Mouse (Mus musculus): ENCODE results near the gene Capn12. TPM values are rescaled to one million over a fixed set of nuclear protein-coding genes. Genes with fewer than 3 reads are reported as not detected.
A peak's percentile ranks its signal among the peaks of the same experiment; 100 is the strongest.

Gene Capn12
- total RNA-seq, 1 experiment: 2.1 TPM

DNA sequence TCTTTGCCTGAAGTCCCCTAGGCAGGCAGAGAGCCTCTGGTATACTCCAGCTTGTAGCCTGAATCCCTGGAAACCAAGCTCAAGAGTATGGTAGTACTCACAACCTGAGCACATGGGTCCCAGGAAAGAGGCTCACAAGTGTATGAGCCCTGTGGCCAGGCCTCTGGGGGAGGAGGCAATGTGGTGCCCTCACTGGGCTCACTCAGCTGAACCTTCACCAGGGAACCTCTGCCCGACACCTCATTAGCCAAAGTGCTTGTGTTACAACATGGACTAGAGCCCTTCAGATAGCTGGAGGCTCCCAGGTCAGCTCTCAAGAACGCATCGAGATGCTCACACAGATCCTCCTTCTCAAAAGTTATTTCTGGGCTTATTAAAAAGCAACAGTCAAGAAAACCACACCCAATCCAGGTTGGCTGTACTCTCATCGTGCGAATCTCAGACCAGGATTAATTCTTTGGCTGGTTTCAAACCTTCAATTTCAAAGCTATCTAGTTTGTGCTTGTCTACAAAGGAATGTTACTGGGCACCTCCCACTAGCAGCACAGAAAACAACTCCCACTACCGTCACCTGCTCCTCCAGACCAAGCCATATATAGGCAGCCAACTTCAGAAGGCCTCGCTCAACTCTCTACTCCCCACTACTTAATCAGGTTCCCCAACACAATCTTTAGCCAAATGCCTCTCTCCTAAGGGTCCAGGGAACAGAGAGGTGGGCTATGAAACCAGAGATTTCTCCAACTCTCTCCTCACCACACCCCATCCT is 58.4 kb downstream of the Capn12 start:
- no peak overlapping the region for H3K9ac ChIP-seq (ENCODE audit: insufficient read depth, low read depth, low read length, poor library complexity, severe bottlenecking)

GRCm38 (mm10) chr7:28941129-28941528 is 59.9 kb downstream of the Capn12 start:
- Histone ChIP-seq H3K9me3 (ENCODE audit: control insufficient read depth, insufficient read depth, low read depth, low read length) (no peaks in the 10 kb centered on the region), H3K36me3 (ENCODE audit: control insufficient read depth, insufficient read depth, low read length, poor library complexity, severe bottlenecking) (peaks cover 16% of the 10 kb centered on the region), H3K9ac (ENCODE audit: insufficient read depth, low read depth, low read length, poor library complexity, severe bottlenecking) (no peak overlapping the region), H3K27ac (ENCODE audit: insufficient read depth, low read depth, low read length, poor library complexity, severe bottlenecking) (peak overlapping the region; percentile 42; the same call in 1 of the 2 replicates), H3K4me3 (ENCODE audit: insufficient read depth in 1 of 2, low read depth in 1 of 2, low read length in 2 of 2, poor library complexity in 1 of 2, severe bottlenecking in 1 of 2) (no peak overlapping the region), H3K4me1 (ENCODE audit: control insufficient read depth in 2 of 2, insufficient read depth in 2 of 2, low read length in 2 of 2, poor library complexity in 1 of 2) (peaks cover 33 to 55% of the 10 kb centered on the region in 2 experiments)
- no peak for DNase-seq (ENCODE audit: low read depth, low spot score)
- TF ChIP-seq ZNF384 (IDR thresholded peaks at IDR 0.05; ENCODE audit: low read depth, low read length) (no peak), HCFC1 (IDR thresholded peaks at IDR 0.05; ENCODE audit: borderline replicate concordance, insufficient read depth, low read length) (no peak), MAFK (IDR thresholded peaks at IDR 0.05; ENCODE audit: insufficient read depth, low read depth, low read length) (no peak), CHD2 (IDR thresholded peaks at IDR 0.05; ENCODE audit: low read depth, low read length) (no peak), ZC3H11A (IDR thresholded peaks at IDR 0.05; ENCODE audit: borderline replicate concordance, low read depth, low read length) (no peak)
- in situ Hi-C loops (cut with MboI; ENCODE audit: low sequenced_read_pairs in 2 of 2, unreplicated experiment in 2 of 2): no loop called here

More for the DNA sequence above, 58.4 kb downstream of the Capn12 start:
- H3K4me1 ChIP-seq (ENCODE audit: control insufficient read depth in 2 of 2, insufficient read depth in 2 of 2, low read length in 2 of 2, poor library complexity in 1 of 2): peaks cover 29 to 52% of the 10 kb centered on the region in 2 experiments
- H3K36me3 ChIP-seq (ENCODE audit: control insufficient read depth, insufficient read depth, low read length, poor library complexity, severe bottlenecking): peaks cover 22% of the 10 kb centered on the region
- in situ Hi-C loops (cut with MboI; ENCODE audit: low sequenced_read_pairs in 2 of 2, unreplicated experiment in 2 of 2): no loop called here
- no peak for TF ChIP-seq ZC3H11A (IDR thresholded peaks at IDR 0.05; ENCODE audit: borderline replicate concordance, low read depth, low read length)
- TF ChIP-seq CHD2 (IDR thresholded peaks at IDR 0.05; ENCODE audit: low read depth, low read length): no peak
- no peak for TF ChIP-seq MAFK (IDR thresholded peaks at IDR 0.05; ENCODE audit: insufficient read depth, low read depth, low read length)
- TF ChIP-seq ZNF384 (IDR thresholded peaks at IDR 0.05; ENCODE audit: low read depth, low read length): no peak
- no peak for TF ChIP-seq HCFC1 (IDR thresholded peaks at IDR 0.05; ENCODE audit: borderline replicate concordance, insufficient read depth, low read length)
- no peak overlapping the region for H3K4me3 ChIP-seq (ENCODE audit: insufficient read depth in 1 of 2, low read depth in 1 of 2, low read length in 2 of 2, poor library complexity in 1 of 2, severe bottlenecking in 1 of 2)
- no peak for DNase-seq (ENCODE audit: low read depth, low spot score)
- H3K27ac ChIP-seq (ENCODE audit: insufficient read depth, low read depth, low read length, poor library complexity, severe bottlenecking): peak overlapping the region; percentile 67
- H3K9me3 ChIP-seq (ENCODE audit: control insufficient read depth, insufficient read depth, low read depth, low read length): no peaks in the 10 kb centered on the region

- H3K4me3 ChIP-seq (ENCODE audit: insufficient read depth in 1 of 2, low read depth in 1 of 2, low read length in 2 of 2, poor library complexity in 1 of 2, severe bottlenecking in 1 of 2): no peak overlapping the region
- peaks cover 37 to 56% of the 10 kb centered on the region in 2 experiments for H3K4me1 ChIP-seq (ENCODE audit: control insufficient read depth in 2 of 2, insufficient read depth in 2 of 2, low read length in 2 of 2, poor library complexity in 1 of 2)
- H3K27ac ChIP-seq (ENCODE audit: insufficient read depth, low read depth, low read length, poor library complexity, severe bottlenecking): peak overlapping the region; percentile 42; the same call in 1 of the 2 replicates
- in situ Hi-C loops (cut with MboI; ENCODE audit: low sequenced_read_pairs in 2 of 2, unreplicated experiment in 2 of 2): no loop called here
- no peak for TF ChIP-seq ZNF384 (IDR thresholded peaks at IDR 0.05; ENCODE audit: low read depth, low read length)
- TF ChIP-seq MAFK (IDR thresholded peaks at IDR 0.05; ENCODE audit: insufficient read depth, low read depth, low read length): no peak
- TF ChIP-seq ZC3H11A (IDR thresholded peaks at IDR 0.05; ENCODE audit: borderline replicate concordance, low read depth, low read length): no peak
- no peak for TF ChIP-seq HCFC1 (IDR thresholded peaks at IDR 0.05; ENCODE audit: borderline replicate concordance, insufficient read depth, low read length)
- no peak for TF ChIP-seq CHD2 (IDR thresholded peaks at IDR 0.05; ENCODE audit: low read depth, low read length)
- no peak overlapping the region for H3K9ac ChIP-seq (ENCODE audit: insufficient read depth, low read depth, low read length, poor library complexity, severe bottlenecking)
- DNase-seq (ENCODE audit: low read depth, low spot score): no peak
- peaks cover 16% of the 10 kb centered on the region for H3K36me3 ChIP-seq (ENCODE audit: control insufficient read depth, insufficient read depth, low read length, poor library complexity, severe bottlenecking)
- no peaks in the 10 kb centered on the region for H3K9me3 ChIP-seq (ENCODE audit: control insufficient read depth, insufficient read depth, low read depth, low read length)
These were observed 60.3 kb downstream of the Capn12 start for GRCm38 (mm10) chr7:28941542-28941941.

Other genes with a start within 250 kb of the Capn12 start
- gene Fbxo27, start 188.6 kb upstream of the Capn12 start, total RNA-seq (2012; rRNA removed): 5.8 and 5.9 TPM in 2 replicates
- gene Fbxo17, start 164.6 kb upstream of the Capn12 start, total RNA-seq (2012; rRNA removed): 5.9 and 6.6 TPM in 2 replicates
- gene Mrps12, start 139.6 kb upstream of the Capn12 start, total RNA-seq (2012; rRNA removed): 102 and 105 TPM in 2 replicates
- 25.2 and 27.9 TPM in 2 replicates for gene Sars2, start 139.4 kb upstream of the Capn12 start, total RNA-seq (2012; rRNA removed)
- gene Ccer2, start 125.2 kb upstream of the Capn12 start, total RNA-seq (2012; rRNA removed): not detected in 2 replicates
- 11.7 and 14.8 TPM in 2 replicates for gene Sirt2, start 114.7 kb upstream of the Capn12 start, total RNA-seq (2012; rRNA removed)
- gene Nfkbib, start 113.9 kb upstream of the Capn12 start, total RNA-seq (2012; rRNA removed): 17.7 and 20.1 TPM in 2 replicates
- gene Rinl, start 92.5 kb upstream of the Capn12 start, total RNA-seq (2012; rRNA removed): 17.2 and 18.9 TPM in 2 replicates
- 464 and 530 TPM in 2 replicates for gene Hnrnpl, start 72.9 kb upstream of the Capn12 start, total RNA-seq (2012; rRNA removed)
- 64.1 and 75.6 TPM in 2 replicates for gene Ech1, start 56.2 kb upstream of the Capn12 start, total RNA-seq (2012; rRNA removed)
- 5.5 and 9.6 TPM in 2 replicates for gene Lgals4, start 47.6 kb upstream of the Capn12 start, total RNA-seq (2012; rRNA removed)
- gene Lgals7, start 17.6 kb upstream of the Capn12 start, total RNA-seq (2012; rRNA removed): 0.42 and 0.89 TPM in 2 replicates
- 566 and 627 TPM in 2 replicates for gene Actn4, start 80.9 kb downstream of the Capn12 start, total RNA-seq (2012; rRNA removed)
- 474 and 500 TPM in 2 replicates for gene Eif3k, start 100.4 kb downstream of the Capn12 start, total RNA-seq (2012; rRNA removed)
- 14.8 and 15.6 TPM in 2 replicates for gene Map4k1, start 100.6 kb downstream of the Capn12 start, total RNA-seq (2012; rRNA removed)
- 5.1 and 8.5 TPM in 2 replicates for gene Ryr1, start 243.8 kb downstream of the Capn12 start, total RNA-seq (2012; rRNA removed)

All from ES-E14 (cell line).